Mouse (Mus musculus) midbrain, embryonic 16.5 days (tissue): ENCODE data around the gene Dnase2a. TPM values are rescaled to one million over a fixed set of nuclear protein-coding genes. Genes with fewer than 3 reads are reported as not detected.

Experiments used
- ATAC-seq: fragments of 200-750 bp; cut with Nextera tagmentation; 2 replicates; pipeline ENCODE4 v1.8.0; 2017; ENCODE audit warnings: moderate TSS enrichment
- H3K27ac ChIP-seq: fragments of 300-500 bp; sonication (generic); 2 replicates; pipeline ENCODE4 v1.5.1; 2014; ENCODE audit warnings: mild to moderate bottlenecking, low read length, mixed read lengths
- H3K27me3 ChIP-seq: fragments of 300-500 bp; sonication (generic); 2 replicates; pipeline ENCODE4 v1.6.1; 2014; ENCODE audit warnings: low read depth, low read length, mixed read lengths; ENCODE audit not compliant: control insufficient read depth, insufficient read depth
- H3K36me3 ChIP-seq: fragments of 300-500 bp; sonication (generic); 2 replicates; pipeline ENCODE4 v1.6.1; 2014; ENCODE audit warnings: mild to moderate bottlenecking, low read length, moderate library complexity, mixed read lengths; ENCODE audit not compliant: control insufficient read depth, insufficient read depth
- H3K4me1 ChIP-seq: fragments of 300-500 bp; sonication (generic); 2 replicates; pipeline ENCODE4 v1.6.1; 2014; ENCODE audit warnings: mild to moderate bottlenecking, low read length, mixed read lengths; ENCODE audit not compliant: control insufficient read depth, insufficient read depth
- H3K4me2 ChIP-seq: fragments of 300-500 bp; sonication (generic); 2 replicates; pipeline ENCODE4 v1.6.1; 2014; ENCODE audit warnings: mild to moderate bottlenecking, low read length, mixed read lengths
- H3K4me3 ChIP-seq: fragments of 300-500 bp; sonication (generic); 2 replicates; pipeline ENCODE4 v1.5.1; 2014; ENCODE audit warnings: low read depth, mild to moderate bottlenecking, low read length, moderate library complexity, mixed read lengths
- H3K9ac ChIP-seq: fragments of 300-500 bp; sonication (generic); 2 replicates; pipeline ENCODE4 v1.6.1; 2014; ENCODE audit warnings: low read depth, low read length, mixed read lengths
- H3K9me3 ChIP-seq: fragments of 300-500 bp; sonication (generic); replicated peaks from 2 replicates; pipeline ENCODE4 v1.6.1; 2014; ENCODE audit warnings: mild to moderate bottlenecking, low read length, mixed read lengths; ENCODE audit not compliant: control insufficient read depth, poor library complexity, severe bottlenecking
- WGBS: fragments of 180-500 bp; shearing (Covaris S2); extraction: QIAGEN DNeasy Blood & Tissue Kit; methylation state at CpG from one replicate; pipeline ENCODE4 v1.1.7; 2014; 5-methylcytosine and 5-hydroxymethylcytosine counted together
- polyA plus RNA-seq: library from polyadenylated mRNA; unstranded; fragments of >200 nt; fragmentation: Nextera tagmentation; extraction: Ambion mirVana; gene quantifications from 2 replicates; pipeline ENCODE4 v1.2.1, GENCODE M21; 2015

Gene Dnase2a
- polyA plus RNA-seq, 1 experiment from 2014 or later, result 6.1 TPM

DNA sequence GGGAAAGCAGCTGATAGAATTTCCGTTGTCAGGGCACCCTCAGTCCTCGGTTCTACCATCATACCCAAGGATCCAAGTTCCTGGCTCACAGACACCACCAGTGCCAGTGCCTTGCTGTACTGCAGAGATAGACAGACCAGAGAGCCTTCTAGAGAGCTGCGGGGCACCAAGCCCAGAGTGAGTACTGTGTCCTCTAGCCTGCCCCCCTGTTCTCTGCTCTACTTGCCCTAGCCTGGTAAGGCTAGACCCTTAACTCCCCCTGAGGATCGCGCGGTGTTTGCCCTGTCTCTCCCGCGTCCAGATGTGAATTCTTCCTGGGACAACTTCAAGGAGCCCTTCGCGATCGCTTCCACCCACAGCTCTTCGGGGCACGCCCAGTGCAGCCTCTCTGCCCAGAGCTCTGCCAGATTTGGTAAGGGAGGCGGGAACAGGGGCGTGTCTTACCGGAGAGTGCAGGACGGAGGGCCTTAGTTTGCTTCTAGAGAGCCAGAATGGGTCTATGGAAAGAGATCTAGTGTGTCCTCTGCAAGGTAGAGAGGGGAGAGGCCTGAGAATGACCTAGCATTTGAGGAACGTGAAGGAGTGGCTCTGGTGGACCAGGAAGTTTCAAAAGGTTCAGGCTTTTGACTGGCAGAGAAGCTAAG, 44.4 kb downstream of the Dnase2a start:
- Histone ChIP-seq H3K4me3 (no peak overlapping the region), H3K9me3 (no peaks in the 10 kb centered on the region; the same call in 1 of the 2 replicates), H3K27me3 (peaks cover 21% of the 10 kb centered on the region), H3K4me1 (no peaks in the 10 kb centered on the region), H3K4me2 (no peak overlapping the region), H3K36me3 (no peaks in the 10 kb centered on the region), H3K9ac (no peak overlapping the region), H3K27ac (no peak overlapping the region)
- no peak for ATAC-seq
- whole genome bisulfite sequencing, result 12% methylated on average over 18 of the region's 18 CpGs

DNA sequence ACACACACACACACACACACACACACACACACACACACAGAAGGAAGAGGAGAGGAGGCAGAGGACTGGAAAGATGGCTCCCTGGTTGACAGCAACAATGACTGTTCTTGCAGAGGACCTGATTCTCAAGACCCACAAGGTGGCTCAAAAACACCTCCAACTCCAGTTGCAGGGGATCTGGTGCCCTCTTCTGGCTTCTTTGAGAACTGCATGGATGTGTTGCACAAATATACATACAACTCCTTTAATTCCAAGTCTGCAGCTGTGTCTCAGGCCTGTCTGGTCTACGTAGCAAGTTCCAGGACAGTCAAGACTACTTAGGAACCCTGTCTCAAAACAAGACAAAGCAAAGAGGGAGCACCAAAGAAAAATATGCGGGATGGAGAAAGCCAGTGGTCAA, 48.4 kb downstream of the Dnase2a start:
- Histone ChIP-seq H3K36me3 (no peaks in the 10 kb centered on the region), H3K4me2 (no peak overlapping the region), H3K9me3 (no peaks in the 10 kb centered on the region; the same call in 1 of the 2 replicates), H3K4me1 (no peaks in the 10 kb centered on the region), H3K4me3 (no peak overlapping the region), H3K27ac (no peak overlapping the region), H3K27me3 (peaks cover 7% of the 10 kb centered on the region), H3K9ac (no peak overlapping the region)
- 45% methylated on average over 2 of the region's 2 CpGs for WGBS
- ATAC-seq, result no peak

DNA sequence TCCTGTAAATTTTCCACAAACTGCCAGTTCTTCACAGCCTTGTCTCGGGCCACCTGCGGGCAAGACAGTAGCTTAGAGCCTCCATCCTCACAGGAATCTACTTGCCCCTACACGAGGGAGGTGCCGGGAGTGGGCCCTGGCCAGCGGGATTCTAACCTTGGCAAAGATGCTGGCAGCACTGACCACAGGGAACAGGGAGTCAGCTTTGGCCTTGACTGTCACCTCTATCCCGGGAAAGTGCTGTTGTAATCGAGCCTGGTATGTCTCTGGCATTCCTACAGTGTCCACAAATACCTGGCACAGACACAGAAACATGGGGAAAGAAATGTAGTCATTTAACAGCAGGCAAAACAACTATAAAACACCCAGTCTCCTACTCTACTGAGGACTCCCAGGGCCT, 51.5 kb downstream of the Dnase2a start:
- 96% methylated on average over 7 of the region's 7 CpGs for WGBS
- H3K27me3 ChIP-seq, result no peaks in the 10 kb centered on the region
- no peak for ATAC-seq

DNA sequence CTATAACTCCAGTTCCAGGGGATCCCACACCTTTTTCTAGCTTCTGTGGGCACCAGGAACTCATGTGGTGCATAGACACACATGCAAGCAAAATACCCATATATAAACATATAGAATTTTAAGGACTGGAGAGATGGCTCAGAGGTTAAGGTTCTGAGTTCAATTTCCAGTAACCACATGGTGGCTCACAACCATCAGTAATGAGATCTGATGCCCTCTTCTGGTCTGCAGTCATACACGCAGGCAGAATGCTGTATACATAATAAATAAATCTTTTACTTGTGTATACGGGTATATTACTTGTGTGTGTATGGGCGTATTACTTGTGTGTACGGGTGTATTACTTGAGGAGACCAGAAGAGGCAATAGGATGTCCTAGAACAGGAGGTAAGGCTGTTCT, 55.6 kb downstream of the Dnase2a start:
- no peak for ATAC-seq
- Histone ChIP-seq H3K9me3 (no peaks in the 10 kb centered on the region), H3K9ac (no peak overlapping the region), H3K36me3 (no peaks in the 10 kb centered on the region), H3K4me1 (peaks cover 15% of the 10 kb centered on the region), H3K4me2 (no peak overlapping the region), H3K4me3 (no peak overlapping the region), H3K27ac (no peak overlapping the region), H3K27me3 (no peaks in the 10 kb centered on the region)
- WGBS, result 90% methylated on average over 4 of the region's 4 CpGs

More for the DNA sequence above, 51.5 kb downstream of the Dnase2a start:
- Histone ChIP-seq H3K36me3 (no peaks in the 10 kb centered on the region), H3K27ac (no peak overlapping the region), H3K4me2 (no peak overlapping the region), H3K4me3 (no peak overlapping the region), H3K9ac (no peak overlapping the region), H3K9me3 (no peaks in the 10 kb centered on the region), H3K4me1 (no peaks in the 10 kb centered on the region; the same call in 1 of the 2 replicates)

DNA sequence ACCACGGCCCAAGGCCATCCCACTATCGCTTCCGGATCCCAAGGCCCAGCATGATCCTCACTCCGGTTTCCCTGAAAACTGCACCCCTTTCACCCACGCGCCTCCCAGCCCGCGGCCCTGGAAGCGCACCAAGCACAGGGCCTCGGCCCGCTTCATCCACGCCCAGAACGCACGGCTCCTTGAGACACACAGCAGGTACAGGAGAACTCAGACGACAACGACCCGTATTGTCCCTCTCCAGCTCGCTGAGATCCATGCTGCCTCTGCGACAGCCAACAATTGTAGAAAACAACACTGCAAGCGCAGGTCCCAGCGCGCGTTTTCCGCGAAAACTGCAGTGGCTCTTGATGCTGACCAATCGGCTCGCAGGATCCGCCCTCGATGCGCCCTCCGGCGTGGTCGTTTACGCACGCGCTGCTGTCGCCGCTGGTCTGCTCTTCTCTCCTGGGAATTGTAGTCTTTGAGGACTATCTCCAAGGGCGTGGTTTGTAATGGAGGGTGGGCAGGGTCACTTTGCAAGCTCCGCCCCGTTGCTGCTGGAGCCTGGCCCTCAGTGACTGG, 57.5 kb downstream of the Dnase2a start:
- WGBS, result under 1% methylated on average over 41 of the region's 41 CpGs
- Histone ChIP-seq H3K27me3 (no peaks in the 10 kb centered on the region), H3K4me2 (peak overlapping the region; percentile 90), H3K27ac (peak overlapping the region; percentile 56), H3K36me3 (no peaks in the 10 kb centered on the region), H3K4me1 (peaks cover 20% of the 10 kb centered on the region), H3K9ac (peak overlapping the region; percentile 74), H3K4me3 (peak overlapping the region; percentile 59), H3K9me3 (no peaks in the 10 kb centered on the region)
- ATAC-seq, result peak; percentile 72

DNA sequence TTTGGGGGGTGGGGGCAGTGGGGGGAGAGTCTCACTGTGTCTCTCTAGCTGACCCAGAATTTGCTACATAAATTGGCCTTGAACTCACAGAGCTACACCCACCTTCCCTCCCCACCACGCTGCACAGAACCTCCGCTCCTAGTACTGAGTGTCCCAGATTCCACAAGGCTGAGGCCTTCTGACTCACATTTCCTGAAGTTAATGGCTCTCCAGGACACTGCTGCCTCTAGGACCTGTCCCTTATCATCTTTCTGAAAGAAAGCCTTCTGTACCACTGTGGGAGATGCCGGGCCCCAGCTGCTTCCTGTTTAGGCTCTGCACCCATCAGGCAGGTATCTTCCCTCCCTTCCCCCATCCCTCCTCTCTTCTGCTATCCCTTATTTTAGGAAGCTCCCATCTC, 58.2 kb downstream of the Dnase2a start:
- H3K9ac ChIP-seq, result no peak overlapping the region
- H3K4me2 ChIP-seq, result peak overlapping the region; percentile 90
- H3K4me3 ChIP-seq, result no peak overlapping the region
- H3K36me3 ChIP-seq, result peaks cover 4% of the 10 kb centered on the region
- H3K9me3 ChIP-seq, result no peaks in the 10 kb centered on the region
- H3K27ac ChIP-seq, result peak overlapping the region; percentile 56; the same call in 1 of the 2 replicates
- ATAC-seq, result no peak
- 58% methylated on average over 3 of the region's 3 CpGs for WGBS
- no peaks in the 10 kb centered on the region for H3K27me3 ChIP-seq
- peaks cover 26% of the 10 kb centered on the region for H3K4me1 ChIP-seq

DNA sequence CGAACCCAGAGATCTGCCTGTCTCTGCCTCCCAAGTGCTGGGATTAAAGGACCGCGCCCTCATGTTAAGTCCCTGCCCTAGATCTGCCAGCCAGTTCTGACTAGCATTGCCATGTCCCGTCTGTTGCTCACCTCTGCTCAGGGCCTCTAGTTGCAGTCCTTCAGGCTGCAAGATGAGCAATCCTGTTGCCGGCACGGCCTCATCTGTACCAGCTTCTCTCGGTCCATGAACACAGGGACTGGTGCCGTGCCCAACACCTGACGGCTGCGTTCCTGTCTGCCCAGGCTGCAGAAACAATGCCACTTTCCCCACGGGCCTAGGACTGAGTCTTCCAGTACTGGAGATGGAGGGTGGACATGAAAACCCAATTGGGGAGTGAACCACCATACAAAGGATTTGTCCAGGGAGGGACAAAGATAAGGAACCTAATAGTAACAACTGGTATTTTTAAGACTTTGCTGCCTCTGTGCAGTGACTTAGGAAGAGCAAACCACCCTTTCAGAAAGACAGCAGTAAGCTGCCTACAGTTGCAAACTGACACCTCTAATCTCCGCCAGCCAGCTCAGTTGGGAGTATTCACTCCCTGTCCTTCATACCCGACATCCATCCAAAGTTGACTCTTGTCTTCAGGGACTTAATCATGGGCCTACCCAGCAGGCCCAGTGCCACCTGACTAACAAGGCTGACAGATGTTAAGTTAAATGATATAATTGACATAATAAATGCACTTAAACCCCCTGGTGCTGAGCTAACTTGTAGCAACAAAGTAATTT, 59.4 kb downstream of the Dnase2a start:
- ATAC-seq, result no peak
- H3K4me3 ChIP-seq, result no peak overlapping the region
- H3K4me2 ChIP-seq, result no peak overlapping the region
- no peaks in the 10 kb centered on the region for H3K9me3 ChIP-seq
- peaks cover 10% of the 10 kb centered on the region for H3K36me3 ChIP-seq
- WGBS, result 87% methylated on average over 13 of the region's 13 CpGs
- no peaks in the 10 kb centered on the region for H3K27me3 ChIP-seq
- H3K4me1 ChIP-seq, result peaks cover 26% of the 10 kb centered on the region
- H3K9ac ChIP-seq, result no peak overlapping the region
- H3K27ac ChIP-seq, result no peak overlapping the region

DNA sequence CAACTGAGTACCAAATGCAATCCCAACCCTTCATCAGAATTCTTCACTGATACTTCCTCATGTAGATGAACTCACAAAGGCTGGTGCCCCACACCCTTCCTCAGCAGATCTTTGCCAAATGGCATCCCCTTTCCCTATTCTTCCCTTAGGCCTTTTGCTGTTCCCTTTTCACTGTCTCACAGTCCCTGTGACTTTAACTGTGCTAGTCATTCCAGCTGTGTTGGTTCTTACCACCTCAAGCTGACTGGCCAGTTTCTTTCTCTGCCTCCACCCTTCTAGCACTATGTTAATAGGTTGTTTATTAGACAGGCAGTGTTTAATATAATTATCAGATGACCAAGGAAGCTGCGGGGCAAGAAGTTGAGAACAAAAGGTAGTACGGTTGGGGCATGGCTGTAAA, 60.3 kb downstream of the Dnase2a start:
- WGBS, result 20% methylated on average over 2 of the region's 2 CpGs
- H3K9ac ChIP-seq, result peak overlapping the region; percentile 96
- peaks cover 26% of the 10 kb centered on the region for H3K4me1 ChIP-seq
- H3K27ac ChIP-seq, result peak overlapping the region; percentile 93
- peaks cover 10% of the 10 kb centered on the region for H3K36me3 ChIP-seq
- peak overlapping the region; percentile 97 for H3K4me2 ChIP-seq
- H3K4me3 ChIP-seq, result peak overlapping the region; percentile 82
- ATAC-seq, result no peak
- H3K27me3 ChIP-seq, result no peaks in the 10 kb centered on the region
- no peaks in the 10 kb centered on the region for H3K9me3 ChIP-seq
